Mouse (Mus musculus) gastrocnemius, adult 2 months (tissue): Measurements from ENCODE around the gene Resf1. TPM values are rescaled to one million over a fixed set of nuclear protein-coding genes. Genes with fewer than 3 reads are reported as not detected.
"Not testable (repeated sequence)": the region's sequence is repeated elsewhere in the genome, so short reads cannot be mapped to it uniquely, and the experiment has no call there.

Experiments
- DNase-seq: peaks from one replicate; pipeline ENCODE4 v3.0.0; 2022
- H3K27ac ChIP-seq: fragments of 200-600 bp; 2 replicates; pipeline ENCODE4 v1.8.1; 2022; ENCODE audit warnings: mild to moderate bottlenecking
- H3K4me3 ChIP-seq: fragments of 200-600 bp; 2 replicates; pipeline ENCODE4 v1.8.1; 2022; ENCODE audit warnings: mild to moderate bottlenecking, moderate library complexity
- CTCF ChIP-seq: fragments of 200-600 bp; IDR thresholded peaks from 2 replicates; pipeline ENCODE4 v1.8.1; 2022; ENCODE audit warnings: antibody characterized with exemption, mild to moderate bottlenecking, moderate library complexity
- intact Hi-C: fragments of 180-260 bp; cut with DNase I; formaldehyde crosslinking; loops from one replicate; pipeline ENCODE4 v1.15.1; 2025
- total RNA-seq, 2 experiments: library from RNA; stranded (reverse); gene quantifications; 2 replicates each; pipeline ENCODE4 v1.2.3; 2021

The Resf1 gene
- total RNA-seq, 2 experiments from 2014 or later = 14.9 to 27.7 TPM

GRCm38 (mm10) chr6:149312221-149312620, 3.0 kb downstream of the Resf1 start:
- no peak for DNase-seq
- intact Hi-C loops = no loop called here
- TF ChIP-seq CTCF = no peak
- H3K27ac ChIP-seq = peak overlapping the region; percentile 6; the same call in 1 of the 2 replicates
- H3K4me3 ChIP-seq = peak overlapping the region; percentile 80

DNA sequence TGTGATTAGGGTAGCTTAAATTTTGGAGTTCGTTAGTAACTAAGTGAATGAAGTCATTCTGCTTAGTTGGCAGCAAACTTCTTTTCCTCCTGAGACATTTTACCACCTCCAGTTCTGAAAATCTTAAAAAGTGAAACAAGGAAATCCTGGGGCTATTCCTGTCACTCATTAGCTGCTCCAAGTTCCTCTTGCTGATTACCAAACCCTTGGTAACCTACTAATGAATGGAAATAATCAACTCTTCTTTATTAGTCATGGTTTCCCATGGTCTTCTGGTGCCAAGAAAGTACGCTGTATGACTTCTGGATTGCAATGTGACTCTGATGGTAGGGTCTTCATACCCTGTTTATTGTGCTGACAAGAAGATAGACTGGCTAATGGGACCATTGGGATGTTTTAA, 5.7 kb downstream of the Resf1 start:
- TF ChIP-seq CTCF = no peak
- DNase-seq = no peak
- H3K4me3 ChIP-seq = peak overlapping the region; percentile 19
- intact Hi-C loops = no loop called here
- H3K27ac ChIP-seq = no peak overlapping the region

GRCm38 (mm10) chr6:149323523-149324241, 14.5 kb downstream of the Resf1 start:
- Histone ChIP-seq H3K27ac (no peak overlapping the region), H3K4me3 (no peak overlapping the region)
- no peak for DNase-seq
- intact Hi-C loops = no loop called here
- TF ChIP-seq CTCF = no peak

GRCm38 (mm10) chr6:149324242-149324633, 15.0 kb downstream of the Resf1 start:
- intact Hi-C loops = no loop called here
- no peak overlapping the region for H3K4me3 ChIP-seq
- no peak overlapping the region for H3K27ac ChIP-seq
- DNase-seq = no peak
- TF ChIP-seq CTCF = no peak

- no peak overlapping the region for H3K27ac ChIP-seq
- H3K4me3 ChIP-seq = no peak overlapping the region
- intact Hi-C loops = no loop called here
- TF ChIP-seq CTCF = no peak
- DNase-seq = no peak
Measured at GRCm38 (mm10) chr6:149329071-149329470, 19.9 kb downstream of the Resf1 start.

GRCm38 (mm10) chr6:149330332-149330731, 21.1 kb downstream of the Resf1 start:
- H3K4me3 ChIP-seq = no peak overlapping the region
- intact Hi-C loops = no loop called here
- H3K27ac ChIP-seq = no peak overlapping the region
- no peak for TF ChIP-seq CTCF
- DNase-seq = no peak

GRCm38 (mm10) chr6:149333036-149333435, 23.8 kb downstream of the Resf1 start:
- H3K27ac ChIP-seq = peak overlapping the region; percentile 35; the same call in 1 of the 2 replicates
- no peak for DNase-seq
- no peak overlapping the region for H3K4me3 ChIP-seq
- no peak for TF ChIP-seq CTCF
- intact Hi-C loops = no loop called here

GRCm38 (mm10) chr6:149337990-149338389, 28.8 kb downstream of the Resf1 start:
- Histone ChIP-seq H3K27ac (no peak overlapping the region), H3K4me3 (no peak overlapping the region)
- no peak for TF ChIP-seq CTCF
- intact Hi-C loops = no loop called here
- DNase-seq = no peak

- Histone ChIP-seq H3K27ac (no peak overlapping the region), H3K4me3 (no peak overlapping the region)
- no peak for TF ChIP-seq CTCF
- no peak for DNase-seq
- intact Hi-C loops = no loop called here
Measured at GRCm38 (mm10) chr6:149338622-149339021, 29.4 kb downstream of the Resf1 start.

- TF ChIP-seq CTCF = no peak
- Histone ChIP-seq H3K27ac (no peak overlapping the region), H3K4me3 (no peak overlapping the region)
- no peak for DNase-seq
- intact Hi-C loops = no loop called here
Measured at GRCm38 (mm10) chr6:149343802-149344201, 34.6 kb downstream of the Resf1 start.

DNA sequence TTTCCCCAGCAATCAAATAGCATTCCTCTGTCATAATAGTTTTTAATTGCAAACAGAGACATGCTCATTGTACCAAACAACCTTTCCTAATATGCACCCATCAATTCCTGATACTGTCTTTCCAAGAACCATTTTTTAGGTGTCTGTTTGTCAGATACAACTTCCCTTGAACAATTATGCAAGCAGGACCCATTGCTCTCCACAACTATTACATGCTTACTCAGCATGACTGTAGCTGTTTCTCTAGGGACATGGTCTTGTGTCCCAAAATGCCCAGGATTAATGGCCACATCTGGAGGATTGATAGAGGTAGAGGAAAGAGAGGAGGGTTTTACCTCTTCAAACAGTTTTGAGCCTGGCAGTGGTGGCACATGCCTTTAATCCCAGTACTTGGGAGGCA, 35.2 kb downstream of the Resf1 start:
- TF ChIP-seq CTCF = no peak
- H3K4me3 ChIP-seq = no peak overlapping the region
- no peak overlapping the region for H3K27ac ChIP-seq
- intact Hi-C loops = no loop called here
- DNase-seq = no peak

DNA sequence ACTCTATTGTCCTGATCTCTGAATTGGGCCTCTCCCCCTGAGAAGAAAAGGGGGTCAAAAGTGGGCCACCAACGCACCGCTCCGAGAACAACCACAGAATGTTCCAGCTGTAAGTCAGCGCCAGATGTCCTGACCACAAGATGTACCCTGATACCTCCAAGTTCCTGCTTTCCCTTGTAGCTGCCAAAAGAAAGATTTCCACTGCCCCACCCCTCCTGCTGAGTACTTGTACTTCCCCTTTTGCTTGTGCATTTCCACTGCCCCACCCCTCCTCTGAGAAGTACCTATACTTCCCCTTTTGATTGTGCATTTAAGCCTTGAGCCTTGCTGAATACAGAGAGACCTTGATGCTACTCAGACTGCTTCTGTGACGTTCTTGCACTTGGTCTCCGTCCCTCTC, 39.0 kb downstream of the Resf1 start:
- H3K4me3 ChIP-seq, intact Hi-C loops: not testable (repeated sequence)

DNA sequence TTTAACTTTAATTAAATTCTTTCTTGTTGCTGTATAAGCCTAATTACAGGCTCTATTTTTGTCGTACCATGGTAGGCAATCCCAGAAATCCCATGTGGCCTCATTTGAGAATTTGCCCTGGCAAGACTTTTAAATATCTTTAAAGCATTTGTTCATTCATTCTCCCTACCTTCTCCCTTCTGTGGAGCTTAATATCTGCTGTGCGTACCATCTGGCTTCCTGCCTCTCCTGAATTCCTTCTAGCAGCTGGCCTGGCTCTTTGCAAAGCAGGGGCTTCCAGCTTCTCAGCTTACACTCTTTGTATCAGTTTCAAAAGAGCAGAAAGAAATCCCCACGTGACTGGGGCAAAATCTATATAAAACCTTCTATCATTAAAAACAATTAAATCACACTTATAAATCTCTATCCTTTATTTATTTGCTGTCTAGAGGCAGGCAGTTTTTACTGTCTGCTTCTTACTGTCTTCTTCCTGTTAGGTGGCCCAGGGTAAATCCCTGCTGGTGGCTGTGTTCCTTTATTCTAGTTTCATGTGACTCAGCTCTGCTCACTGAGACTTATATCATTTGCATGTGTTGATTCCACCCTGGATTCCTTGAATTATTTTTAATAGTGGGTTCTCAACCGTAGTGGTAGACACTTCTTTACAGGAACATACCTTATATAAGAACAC, 45.7 kb downstream of the Resf1 start:
- DNase-seq = no peak
- Histone ChIP-seq H3K27ac (no peak overlapping the region), H3K4me3 (no peak overlapping the region)
- intact Hi-C loops = no loop called here
- no peak for TF ChIP-seq CTCF

More for the DNA sequence above, 39.0 kb downstream of the Resf1 start:
- not testable (repeated sequence) for DNase-seq, H3K27ac ChIP-seq

GRCm38 (mm10) chr6:149355799-149356198, 46.6 kb downstream of the Resf1 start:
- H3K4me3 ChIP-seq, H3K27ac ChIP-seq, DNase-seq, intact Hi-C loops: not testable (repeated sequence)
